Mouse (Mus musculus): Measurements from ENCODE around the gene Sparcl1.

GRCm38 (mm10) chr5:104076361-104076760, 37.2 kb downstream of the Sparcl1 start:
- TF ChIP-seq CTCF (IDR thresholded peaks at IDR 0.05; ENCODE audit: control insufficient read depth, insufficient read depth, low read length) (no peak), POLR2A (IDR thresholded peaks at IDR 0.05; ENCODE audit: borderline replicate concordance, control insufficient read depth, low read depth, low read length) (no peak)
